Mouse (Mus musculus): ENCODE data around the gene Dpm1.

- TF ChIP-seq CTCF (IDR thresholded peaks at IDR 0.05; ENCODE audit: control insufficient read depth, insufficient read depth, insufficient read length) = no peak
- TF ChIP-seq CEBPB (IDR thresholded peaks at IDR 0.05; ENCODE audit: low read depth) = no peak
- TF ChIP-seq MAX (IDR thresholded peaks at IDR 0.05) = no peak
- no peak for TF ChIP-seq MYOG (IDR thresholded peaks at IDR 0.05; ENCODE audit: control insufficient read depth, extremely low read depth, insufficient read length)
- TF ChIP-seq MYOD1 (IDR thresholded peaks at IDR 0.05; ENCODE audit: control insufficient read depth, insufficient read length, low read depth) = no peak
- TF ChIP-seq USF1 (IDR thresholded peaks at IDR 0.05; ENCODE audit: low read depth) = no peak
- no peak for TF ChIP-seq FOSL1 (IDR thresholded peaks at IDR 0.05; ENCODE audit: insufficient read depth, low read length, poor library complexity, severe bottlenecking)
These were observed 26.8 kb upstream of the Dpm1 start for GRCm38 (mm10) chr2:168257188-168257587.
